Mouse (Mus musculus) embryo, embryonic 11 days (tissue): Measurements from ENCODE around the gene Tmem107.

Source experiments
- DNase-seq: peaks from one replicate; pipeline ENCODE4 v3.0.0-alpha.2; 2015

Tmem107 gene

GRCm38 (mm10) chr11:69108223-69108622, 37.6 kb downstream of the Tmem107 start:
- DNase-seq = no peak

- no peak for DNase-seq
Measured at GRCm38 (mm10) chr11:69109032-69109900, 38.7 kb downstream of the Tmem107 start.

GRCm38 (mm10) chr11:69110319-69111046, 39.9 kb downstream of the Tmem107 start:
- peak; percentile 91 for DNase-seq

GRCm38 (mm10) chr11:69111051-69111810, 40.6 kb downstream of the Tmem107 start:
- DNase-seq = peak; percentile 41

GRCm38 (mm10) chr11:69111865-69112264, 41.3 kb downstream of the Tmem107 start:
- DNase-seq = peak; percentile 10

- no peak for DNase-seq
Measured at GRCm38 (mm10) chr11:69114018-69114417, 43.4 kb downstream of the Tmem107 start.

- no peak for DNase-seq
Measured at GRCm38 (mm10) chr11:69114621-69115020, 44.0 kb downstream of the Tmem107 start.

GRCm38 (mm10) chr11:69116843-69117242, 46.2 kb downstream of the Tmem107 start:
- DNase-seq = no peak

- DNase-seq = peak; percentile 76
Measured at GRCm38 (mm10) chr11:69117737-69118695, 47.4 kb downstream of the Tmem107 start.

GRCm38 (mm10) chr11:69118765-69119164, 48.2 kb downstream of the Tmem107 start:
- peak; percentile 86 for DNase-seq

- DNase-seq = peak; percentile 4
Measured at GRCm38 (mm10) chr11:69119446-69120155, 49.0 kb downstream of the Tmem107 start.

GRCm38 (mm10) chr11:69120221-69121000, 49.8 kb downstream of the Tmem107 start, which contains the start of gene Hes7:
TSS of gene Hes7 (plus strand) at chr11:69120404.
- peak; percentile 83 for DNase-seq

- peak; percentile 53 for DNase-seq
Measured at GRCm38 (mm10) chr11:69121001-69121740, 50.6 kb downstream of the Tmem107 start.

GRCm38 (mm10) chr11:69121741-69122335, 51.2 kb downstream of the Tmem107 start:
- peak; percentile 75 for DNase-seq

- peak; percentile 94 for DNase-seq
Measured at GRCm38 (mm10) chr11:69122336-69122951, 51.8 kb downstream of the Tmem107 start, which contains the start of gene 9130213A22Rik. TSS of gene 9130213A22Rik (minus strand) at chr11:69122589.
